Mouse (Mus musculus): ENCODE results near the gene Trim16. TPM values are rescaled to one million over a fixed set of nuclear protein-coding genes. Genes with fewer than 3 reads are reported as not detected.
A peak's percentile ranks its signal among the peaks of the same experiment; 100 is the strongest.

Gene Trim16
- polyA plus RNA-seq, 1 experiment from 2014 or later, result 16.4 TPM

GRCm38 (mm10) chr11:62877391-62877790, 57.4 kb downstream of the Trim16 start:
- H3K4me1 ChIP-seq (replicated peaks; ENCODE audit: insufficient read depth, low read length), result no peaks in the 10 kb centered on the region
- H3K9me3 ChIP-seq (replicated peaks; ENCODE audit: low read length), result no peaks in the 10 kb centered on the region
- DNase-seq (ENCODE audit: low spot score) (no peak), ATAC-seq (replicated peaks; ENCODE audit: low FRiP score, low read depth) (no peak)
- no peak overlapping the region for H3K4me2 ChIP-seq (ENCODE audit: low read length)
- H3K9ac ChIP-seq (ENCODE audit: low read depth, low read length), result no peak overlapping the region
- H3K27ac ChIP-seq, result no peak overlapping the region
- H3K4me3 ChIP-seq (replicated peaks; ENCODE audit: low read depth, low read length), result no peak overlapping the region
- 83% methylated on average over 1 of the region's 1 CpGs for WGBS
- no peak for TF ChIP-seq CTCF (IDR thresholded peaks at IDR 0.05; ENCODE audit: low read depth)
- no peaks in the 10 kb centered on the region for H3K36me3 ChIP-seq (ENCODE audit: insufficient read depth, low read length)
- no peaks in the 10 kb centered on the region for H3K27me3 ChIP-seq (ENCODE audit: insufficient read depth, low read length)

GRCm38 (mm10) chr11:62878728-62879127, 58.7 kb downstream of the Trim16 start:
- no peak overlapping the region for H3K27ac ChIP-seq
- H3K4me2 ChIP-seq (ENCODE audit: low read length), result peak overlapping the region; percentile 69
- H3K9me3 ChIP-seq (replicated peaks; ENCODE audit: low read length), result no peaks in the 10 kb centered on the region
- no peak for TF ChIP-seq CTCF (IDR thresholded peaks at IDR 0.05; ENCODE audit: low read depth)
- H3K36me3 ChIP-seq (ENCODE audit: insufficient read depth, low read length), result no peaks in the 10 kb centered on the region
- H3K4me1 ChIP-seq (replicated peaks; ENCODE audit: insufficient read depth, low read length), result no peaks in the 10 kb centered on the region
- H3K9ac ChIP-seq (ENCODE audit: low read depth, low read length), result no peak overlapping the region
- ATAC-seq (replicated peaks; ENCODE audit: low FRiP score, low read depth), result no peak
- 22% methylated on average over 9 of the region's 9 CpGs for WGBS
- DNase-seq (ENCODE audit: low spot score), result no peak
- H3K27me3 ChIP-seq (ENCODE audit: insufficient read depth, low read length), result no peaks in the 10 kb centered on the region
- peak overlapping the region; percentile 67 for H3K4me3 ChIP-seq (replicated peaks; ENCODE audit: low read depth, low read length)

GRCm38 (mm10) chr11:62879220-62880048, 59.4 kb downstream of the Trim16 start, which contains the start of gene Tvp23b:
Gene Tvp23b, plus strand, starts transcription at chr11:62879455.
- WGBS, result 1% methylated on average over 55 of the region's 55 CpGs
- Histone ChIP-seq H3K27me3 (ENCODE audit: insufficient read depth, low read length) (no peaks in the 10 kb centered on the region), H3K27ac (peak within 1 kb of the TSS; percentile 83), H3K4me3 (replicated peaks; ENCODE audit: low read depth, low read length) (peak within 1 kb of the TSS; percentile 67), H3K4me1 (replicated peaks; ENCODE audit: insufficient read depth, low read length) (no peaks in the 10 kb centered on the region), H3K9ac (ENCODE audit: low read depth, low read length) (peak within 1 kb of the TSS; percentile 80), H3K4me2 (ENCODE audit: low read length) (peak within 1 kb of the TSS; percentile 69), H3K9me3 (replicated peaks; ENCODE audit: low read length) (no peaks in the 10 kb centered on the region), H3K36me3 (ENCODE audit: insufficient read depth, low read length) (0 out of 2 replicates have a peak, but pooled peaks cover 5% of the 10 kb centered on the region)
- ATAC-seq (replicated peaks; ENCODE audit: low FRiP score, low read depth) (peak; percentile 97), DNase-seq (ENCODE audit: low spot score) (peak; percentile 99)
- TF ChIP-seq CTCF (IDR thresholded peaks at IDR 0.05; ENCODE audit: low read depth), result no peak

- DNase-seq (ENCODE audit: low spot score) (no peak), ATAC-seq (replicated peaks; ENCODE audit: low FRiP score, low read depth) (no peak)
- no peak overlapping the region for H3K27ac ChIP-seq
- H3K9me3 ChIP-seq (replicated peaks; ENCODE audit: low read length), result no peaks in the 10 kb centered on the region
- peaks cover 27% of the 10 kb centered on the region for H3K36me3 ChIP-seq (ENCODE audit: insufficient read depth, low read length)
- H3K4me1 ChIP-seq (replicated peaks; ENCODE audit: insufficient read depth, low read length), result no peaks in the 10 kb centered on the region
- no peak overlapping the region for H3K4me3 ChIP-seq (replicated peaks; ENCODE audit: low read depth, low read length)
- no peak overlapping the region for H3K4me2 ChIP-seq (ENCODE audit: low read length)
- no peak overlapping the region for H3K9ac ChIP-seq (ENCODE audit: low read depth, low read length)
- no peaks in the 10 kb centered on the region for H3K27me3 ChIP-seq (ENCODE audit: insufficient read depth, low read length)
- WGBS, result 92% methylated on average over 8 of the region's 8 CpGs
- TF ChIP-seq CTCF (IDR thresholded peaks at IDR 0.05; ENCODE audit: low read depth), result no peak
Observed at GRCm38 (mm10) chr11:62883407-62883806, 63.4 kb downstream of the Trim16 start.

- WGBS, result 61% methylated on average over 5 of the region's 5 CpGs
- Histone ChIP-seq H3K9me3 (replicated peaks; ENCODE audit: low read length) (no peaks in the 10 kb centered on the region), H3K4me2 (ENCODE audit: low read length) (no peak overlapping the region), H3K27me3 (ENCODE audit: insufficient read depth, low read length) (no peaks in the 10 kb centered on the region), H3K4me3 (replicated peaks; ENCODE audit: low read depth, low read length) (no peak overlapping the region), H3K9ac (ENCODE audit: low read depth, low read length) (no peak overlapping the region), H3K36me3 (ENCODE audit: insufficient read depth, low read length) (peaks cover 35% of the 10 kb centered on the region), H3K4me1 (replicated peaks; ENCODE audit: insufficient read depth, low read length) (no peaks in the 10 kb centered on the region), H3K27ac (no peak overlapping the region)
- DNase-seq (ENCODE audit: low spot score), result peak; percentile 50
- no peak for TF ChIP-seq CTCF (IDR thresholded peaks at IDR 0.05; ENCODE audit: low read depth)
- ATAC-seq (replicated peaks; ENCODE audit: low FRiP score, low read depth), result no peak
Observed at GRCm38 (mm10) chr11:62885323-62885722, 65.3 kb downstream of the Trim16 start.

GRCm38 (mm10) chr11:62890796-62891195, 70.8 kb downstream of the Trim16 start:
- no peak for ATAC-seq (replicated peaks; ENCODE audit: low FRiP score, low read depth)
- Histone ChIP-seq H3K27ac (no peak overlapping the region), H3K9ac (ENCODE audit: low read depth, low read length) (no peak overlapping the region), H3K9me3 (replicated peaks; ENCODE audit: low read length) (no peaks in the 10 kb centered on the region), H3K4me1 (replicated peaks; ENCODE audit: insufficient read depth, low read length) (no peaks in the 10 kb centered on the region), H3K36me3 (ENCODE audit: insufficient read depth, low read length) (peaks cover 38% of the 10 kb centered on the region), H3K4me2 (ENCODE audit: low read length) (no peak overlapping the region), H3K4me3 (replicated peaks; ENCODE audit: low read depth, low read length) (no peak overlapping the region), H3K27me3 (ENCODE audit: insufficient read depth, low read length) (no peaks in the 10 kb centered on the region)
- no peak for TF ChIP-seq CTCF (IDR thresholded peaks at IDR 0.05; ENCODE audit: low read depth)
- DNase-seq (ENCODE audit: low spot score), result no peak
- WGBS, result 81% methylated on average over 4 of the region's 4 CpGs
